Mouse (Mus musculus) layer of hippocampus, postnatal 10 days (tissue): ENCODE results near the gene Tex21. TPM values are rescaled to one million over a fixed set of nuclear protein-coding genes. Genes with fewer than 3 reads are reported as not detected.

ENCODE experiments used
- total RNA-seq, 2 experiments: library from RNA; stranded (reverse); gene quantifications; 2 replicates each; pipeline ENCODE4 v1.2.3; 2021

The Tex21 gene
- total RNA-seq, 2 experiments from 2014 or later, result not detected

Other genes with a start within 250 kb of the Tex21 start
- under 1 TPM; 0.18 TPM for gene Esr2, start 69.5 kb downstream of the Tex21 start, total RNA-seq
- 10 to 100 TPM; 40.6 to 44.0 TPM for gene Mthfd1, start 8.6 kb upstream of the Tex21 start, total RNA-seq
- gene Akap5, start 78.1 kb upstream of the Tex21 start, total RNA-seq, result 10 to 100 TPM; 48.9 to 52.7 TPM
- 10 to 100 TPM; 16.9 to 20.9 TPM for gene Zbtb25, start 122.9 kb upstream of the Tex21 start, total RNA-seq
- gene Zbtb1, start 123.5 kb upstream of the Tex21 start, total RNA-seq, result 1 to 10 TPM; 5.6 to 6.1 TPM
- gene Hspa2, start 157.4 kb upstream of the Tex21 start, total RNA-seq, result 10 to 100 TPM; 62.3 to 75.3 TPM
- 1 to 10 TPM; 1.5 to 2.5 TPM for gene Ppp1r36, start 170.8 kb upstream of the Tex21 start, total RNA-seq